Mouse (Mus musculus) cerebellum, postnatal 36 days (tissue): ENCODE measurements around the gene Nme3.

ENCODE experiments used
- DNase-seq, 2 experiments: peaks; one replicate each; pipeline ENCODE4 v3.0.0; 2021 to 2022; ENCODE audit warnings: mixed read lengths in 2 of 2

The Nme3 gene

GRCm38 (mm10) chr17:24881738-24882440 is 14.4 kb upstream of the Nme3 start:
- DNase-seq: no peak

- no peak for DNase-seq
These were observed 11.9 kb upstream of the Nme3 start for GRCm38 (mm10) chr17:24884391-24884790.

DNA sequence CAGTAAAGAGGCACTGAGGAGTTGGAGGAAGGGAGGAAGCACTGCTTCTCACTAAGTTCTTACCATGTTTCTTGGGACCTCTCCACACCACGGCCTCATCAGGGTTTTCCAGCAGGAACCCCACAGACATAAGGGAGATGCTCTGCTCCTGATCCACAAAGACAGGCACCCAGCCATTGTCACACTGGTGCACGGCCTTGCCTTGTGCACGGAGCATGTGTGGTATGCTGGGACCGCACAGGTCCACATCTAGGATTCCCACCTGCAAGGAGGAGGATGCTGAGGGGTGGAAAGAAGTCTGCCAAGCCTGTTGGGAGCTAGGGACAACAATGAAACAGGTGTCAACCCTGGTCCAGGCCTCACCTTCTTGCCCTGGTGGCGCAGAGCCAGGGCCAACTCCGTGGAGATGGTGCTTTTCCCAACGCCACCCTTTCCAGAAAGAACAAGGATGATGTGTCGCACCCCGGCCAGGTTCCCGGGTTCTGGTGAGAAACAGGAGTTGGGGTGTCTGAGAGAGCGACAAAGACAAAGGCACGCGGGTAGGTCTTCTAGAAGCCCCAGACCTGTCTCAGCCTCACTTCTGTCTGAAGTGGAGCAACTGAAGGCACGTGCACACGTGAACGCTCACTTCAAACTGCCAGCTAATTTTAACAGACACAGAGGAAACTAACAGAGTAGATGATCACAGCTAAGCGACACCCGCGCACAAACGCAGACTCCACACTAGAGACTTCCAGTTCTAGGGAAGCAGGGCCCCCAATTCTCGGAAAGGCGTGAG is 10.8 kb upstream of the Nme3 start:
- no peak for DNase-seq

DNA sequence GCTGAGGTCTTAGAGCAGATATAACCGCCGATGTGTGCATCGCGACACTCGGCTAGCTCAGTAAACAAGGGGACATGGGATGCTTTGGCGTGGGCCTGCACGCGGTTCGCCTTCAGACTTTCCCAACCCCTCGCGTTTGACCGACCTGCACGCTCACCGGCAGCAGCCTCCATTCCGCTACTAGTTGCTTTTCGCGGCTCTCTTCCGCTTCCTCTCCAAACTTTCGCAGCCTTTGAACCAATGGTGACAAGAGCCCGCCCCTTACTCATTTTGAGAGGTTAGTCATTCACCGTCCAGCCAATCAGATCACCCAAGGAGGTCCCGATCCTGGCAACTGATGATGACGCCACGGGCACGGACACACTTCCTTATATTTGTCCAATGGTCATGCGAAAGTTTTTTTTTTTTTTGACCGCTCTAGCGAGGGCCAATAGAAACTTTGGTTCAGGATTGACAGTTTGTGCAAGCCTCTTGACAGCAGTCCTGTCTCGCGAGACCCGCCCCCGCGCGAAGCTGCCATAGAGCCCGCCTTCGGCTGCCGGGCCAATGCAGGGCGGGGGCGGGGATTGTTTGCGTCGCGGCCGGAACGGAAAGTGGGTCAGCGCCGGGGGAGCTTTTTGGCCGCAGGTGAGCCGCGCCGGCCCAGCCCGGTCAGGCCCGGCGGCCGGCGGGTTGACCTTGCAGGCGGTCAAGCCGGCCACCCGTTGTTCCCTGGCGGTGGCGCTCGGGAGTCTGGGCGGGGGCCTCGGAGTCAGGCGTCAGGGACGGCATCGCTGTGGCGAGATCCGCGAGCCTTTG is 10.0 kb upstream of the Nme3 start, which contains the start of the genes Nubp2 and Spsb3:
Gene Nubp2 (minus strand): TSS at position 216 of the 798 bp plus-strand sequence.
Gene Spsb3 (plus strand): TSS at position 510 of the 798 bp plus-strand sequence.
- DNase-seq: peak; percentile 98 to 99

- DNase-seq: no peak
These were observed 9.4 kb upstream of the Nme3 start for GRCm38 (mm10) chr17:24886932-24887271.

GRCm38 (mm10) chr17:24887291-24888080 is 8.8 kb upstream of the Nme3 start:
- DNase-seq: no peak

DNA sequence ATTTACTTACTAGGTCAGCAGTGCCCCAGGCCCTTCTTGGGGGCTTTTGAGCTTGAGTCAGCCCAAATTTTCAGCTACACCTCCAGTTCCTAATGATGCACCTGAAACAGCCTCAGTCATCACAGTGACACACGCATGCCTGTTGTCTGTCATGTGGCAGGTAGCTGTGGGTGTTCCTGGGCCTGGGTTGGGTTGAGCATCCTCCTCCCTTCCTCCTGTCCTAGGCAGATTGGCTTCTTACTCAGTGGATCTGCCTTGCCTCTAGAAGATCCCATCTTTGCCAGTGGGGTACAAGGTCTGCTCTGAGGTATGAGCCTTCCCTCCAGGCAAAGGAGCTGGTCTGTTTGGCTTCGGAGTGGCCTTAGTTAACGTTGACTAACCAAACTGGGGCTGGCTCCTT is 7.4 kb upstream of the Nme3 start:
- DNase-seq: no peak

- no peak for DNase-seq
These were observed 5.9 kb upstream of the Nme3 start for GRCm38 (mm10) chr17:24890151-24891092.

- DNase-seq: peak; percentile 73 to 77
These were observed 5.0 kb upstream of the Nme3 start for GRCm38 (mm10) chr17:24891321-24891720.

DNA sequence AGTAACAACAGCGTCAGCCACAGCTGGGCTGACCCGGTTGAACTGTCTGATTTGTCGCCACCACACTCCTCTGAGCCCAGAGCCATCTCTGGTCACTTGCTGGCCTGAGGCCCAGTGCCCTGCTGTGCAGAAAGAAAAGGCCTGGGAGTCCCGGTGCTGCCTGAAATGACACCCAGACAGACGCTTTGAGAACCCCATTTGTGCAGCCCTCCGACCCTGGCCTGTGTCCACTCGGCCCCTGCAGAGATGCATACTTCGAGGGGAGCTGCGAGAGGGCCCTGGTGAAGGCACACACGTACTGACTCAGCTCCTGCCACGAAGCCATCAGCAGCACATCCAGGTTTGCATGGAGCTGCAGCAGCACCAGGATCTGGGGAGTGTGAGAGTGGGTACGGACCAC is 3.5 kb upstream of the Nme3 start:
- DNase-seq: no peak

DNA sequence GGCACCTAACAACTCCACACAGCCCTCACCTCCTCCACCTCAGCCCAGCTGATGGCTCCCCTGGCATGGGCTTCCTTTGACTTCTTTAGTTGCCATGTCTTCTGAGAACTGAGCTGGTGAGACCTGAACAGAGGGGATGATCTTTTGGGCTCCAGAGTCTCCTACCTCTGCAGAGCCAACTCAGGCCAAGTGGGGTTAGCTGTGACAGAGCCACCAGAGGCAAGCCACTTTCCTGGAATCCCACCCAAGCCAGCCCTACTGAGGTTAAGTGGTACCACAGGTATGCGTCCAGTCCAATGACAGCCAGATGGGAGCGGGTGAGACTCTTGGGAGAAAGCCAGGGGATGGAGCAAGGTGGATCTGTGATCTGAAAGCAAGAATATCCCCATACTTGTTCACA is 3.0 kb upstream of the Nme3 start:
- no peak for DNase-seq

GRCm38 (mm10) chr17:24894061-24894994 is 2.0 kb upstream of the Nme3 start:
- DNase-seq: no peak

DNA sequence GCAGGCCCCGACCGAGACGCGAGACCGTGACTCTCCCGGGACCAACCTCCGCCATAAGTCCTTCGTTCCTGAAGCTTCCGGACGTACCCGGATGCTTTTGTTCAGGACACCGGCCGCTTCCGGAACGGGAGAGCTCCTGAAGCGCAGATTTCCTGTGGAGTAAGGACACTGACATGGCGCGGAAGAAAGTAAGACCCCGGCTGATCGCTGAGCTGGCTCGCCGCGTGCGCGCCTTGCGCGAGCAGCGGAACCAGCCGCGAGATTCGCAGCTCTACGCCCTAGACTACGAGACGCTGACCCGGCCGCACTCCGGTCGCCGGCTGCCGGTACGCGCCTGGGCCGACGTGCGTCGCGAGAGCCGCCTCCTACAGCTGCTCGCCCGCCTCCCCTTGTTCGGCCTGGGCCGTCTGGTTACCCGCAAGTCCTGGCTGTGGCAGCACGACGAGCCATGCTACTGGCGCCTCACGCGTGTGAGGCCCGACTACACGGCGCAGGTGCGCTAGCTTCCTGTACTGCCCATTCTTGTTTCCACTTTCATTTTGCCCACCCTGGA is 1.2 kb upstream of the Nme3 start, which contains the start of the genes Eme2 and Mrps34:
Gene Eme2 (minus strand): TSS at position 93 of the 553 bp plus-strand sequence.
Gene Mrps34 (plus strand): TSS at position 122 of the 553 bp plus-strand sequence.
- peak; percentile 85 to 86 for DNase-seq

DNA sequence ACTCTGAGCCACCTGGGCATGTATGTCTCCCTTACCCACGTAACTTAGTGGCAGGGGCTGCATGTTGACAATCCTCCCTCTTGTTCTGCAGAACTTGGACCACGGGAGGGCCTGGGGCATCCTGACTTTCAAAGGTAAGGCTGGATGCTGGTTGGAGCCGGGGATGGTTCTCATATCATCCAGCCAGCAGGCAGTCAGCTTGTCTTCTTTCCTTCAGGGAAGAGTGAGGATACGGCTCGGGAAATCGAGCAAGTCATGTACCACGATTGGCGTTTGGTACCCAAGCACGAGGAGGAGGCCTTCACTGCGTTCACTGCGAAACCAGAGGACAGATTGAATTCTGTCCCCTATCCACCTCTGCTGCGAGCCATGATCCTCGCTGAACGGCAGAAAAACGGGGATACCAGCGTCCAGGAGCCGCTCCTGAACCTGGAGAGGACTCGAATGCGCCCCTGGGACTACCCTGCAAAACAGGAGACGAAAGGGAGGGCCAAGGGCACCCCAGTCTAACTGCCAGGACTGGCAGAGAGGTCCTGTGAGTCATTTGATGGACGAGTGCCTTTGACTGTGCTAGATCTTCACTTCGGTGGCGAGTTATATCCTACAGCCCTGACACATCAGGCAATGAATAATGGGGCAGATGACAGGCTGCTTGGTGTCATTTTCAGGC is 594 bp upstream of the Nme3 start:
- no peak for DNase-seq

DNA sequence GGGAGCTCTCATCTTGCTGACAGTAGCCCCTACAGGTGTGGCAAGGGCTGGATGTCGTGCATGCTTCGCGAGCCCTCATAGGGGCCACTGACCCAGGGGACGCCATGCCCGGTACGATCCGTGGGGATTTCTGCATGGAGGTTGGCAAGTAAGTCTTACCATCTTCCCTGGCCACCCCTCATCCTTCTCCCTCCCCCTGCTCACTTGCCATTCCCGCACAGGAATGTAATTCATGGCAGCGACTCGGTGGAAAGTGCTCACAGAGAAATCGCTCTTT is 631 bp downstream of the Nme3 start:
- DNase-seq: no peak

- DNase-seq: no peak
These were observed 1.3 kb downstream of the Nme3 start for GRCm38 (mm10) chr17:24897600-24897999.

DNA sequence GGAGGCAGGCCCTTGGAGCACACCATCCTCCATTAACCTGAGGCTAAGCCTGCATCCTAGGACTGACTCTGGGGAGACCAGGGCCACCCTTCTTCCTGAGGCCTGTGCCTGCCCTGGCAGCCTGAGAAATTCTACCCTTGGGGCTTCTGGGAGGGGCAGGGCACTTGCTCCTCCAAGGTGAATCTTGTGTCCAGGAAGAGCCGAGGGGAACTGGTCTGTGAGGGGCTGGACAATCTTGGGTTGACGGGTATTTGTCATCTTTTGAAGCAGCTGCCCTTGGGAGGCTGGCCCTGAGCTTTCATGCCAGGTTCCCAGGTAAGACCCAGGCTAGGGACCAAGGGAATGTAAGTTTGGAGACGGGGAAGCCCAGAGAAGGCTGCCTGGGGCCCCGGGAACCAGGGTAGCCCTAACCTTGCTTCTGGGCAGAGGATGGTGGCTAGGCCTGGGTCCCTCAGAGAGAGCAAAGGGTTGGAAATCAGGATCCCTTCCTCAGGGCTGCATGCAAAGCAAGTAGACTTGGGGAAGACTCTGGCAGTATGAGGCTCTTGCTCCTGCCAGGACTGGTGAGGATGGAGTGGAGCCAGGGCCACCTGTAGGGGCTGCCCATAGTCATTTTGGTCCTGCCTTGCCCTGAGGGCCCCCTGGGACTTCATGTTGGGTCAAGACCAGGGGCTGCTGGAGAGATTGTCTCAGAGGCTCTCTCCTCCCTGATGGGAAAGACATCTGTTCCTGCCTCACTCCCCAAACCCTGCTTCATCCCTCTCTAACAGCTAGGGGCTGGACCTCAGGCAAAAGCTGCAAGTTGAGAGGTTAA is 1.9 kb downstream of the Nme3 start:
- no peak for DNase-seq

- DNase-seq: no peak
These were observed 2.9 kb downstream of the Nme3 start for GRCm38 (mm10) chr17:24899153-24899552.

GRCm38 (mm10) chr17:24900014-24900413 is 3.7 kb downstream of the Nme3 start:
- DNase-seq: no peak
